Mouse (Mus musculus) fat pad, adult 2 months (tissue): ENCODE measurements around the gene Gpm6b.

ENCODE experiments used
- DNase-seq: peaks from one replicate; pipeline ENCODE4 v3.0.0-alpha.2; 2011; ENCODE audit warnings: low read depth, low spot score; ENCODE audit errors: extremely low read depth

Gpm6b gene

DNA sequence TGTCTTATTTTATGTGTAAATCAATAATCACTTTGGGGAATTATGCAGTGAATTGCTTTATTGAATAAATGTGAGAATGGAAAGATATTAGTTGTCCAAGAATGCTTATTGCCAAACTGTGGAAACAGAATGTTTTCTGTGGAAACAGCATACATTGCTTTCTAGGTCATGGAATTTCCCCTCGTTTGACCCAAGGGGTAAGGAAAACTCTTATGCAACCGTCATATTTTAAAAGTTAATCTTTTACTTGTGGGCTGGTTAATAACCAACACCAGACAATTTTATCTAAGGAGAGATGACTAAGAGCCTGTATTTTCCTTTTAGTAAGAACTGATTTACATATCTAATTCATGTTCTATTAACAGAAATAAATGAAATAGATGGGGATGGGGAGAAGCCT is 64.1 kb downstream of the Gpm6b start:
- no peak for DNase-seq

- DNase-seq, result no peak
These were observed 65.6 kb downstream of the Gpm6b start for GRCm38 (mm10) chrX:166304355-166304754.

GRCm38 (mm10) chrX:166307437-166308222 is 68.9 kb downstream of the Gpm6b start:
- no peak for DNase-seq

GRCm38 (mm10) chrX:166308798-166309197 is 70.1 kb downstream of the Gpm6b start:
- no peak for DNase-seq

GRCm38 (mm10) chrX:166315251-166315650 is 76.5 kb downstream of the Gpm6b start:
- no peak for DNase-seq

DNA sequence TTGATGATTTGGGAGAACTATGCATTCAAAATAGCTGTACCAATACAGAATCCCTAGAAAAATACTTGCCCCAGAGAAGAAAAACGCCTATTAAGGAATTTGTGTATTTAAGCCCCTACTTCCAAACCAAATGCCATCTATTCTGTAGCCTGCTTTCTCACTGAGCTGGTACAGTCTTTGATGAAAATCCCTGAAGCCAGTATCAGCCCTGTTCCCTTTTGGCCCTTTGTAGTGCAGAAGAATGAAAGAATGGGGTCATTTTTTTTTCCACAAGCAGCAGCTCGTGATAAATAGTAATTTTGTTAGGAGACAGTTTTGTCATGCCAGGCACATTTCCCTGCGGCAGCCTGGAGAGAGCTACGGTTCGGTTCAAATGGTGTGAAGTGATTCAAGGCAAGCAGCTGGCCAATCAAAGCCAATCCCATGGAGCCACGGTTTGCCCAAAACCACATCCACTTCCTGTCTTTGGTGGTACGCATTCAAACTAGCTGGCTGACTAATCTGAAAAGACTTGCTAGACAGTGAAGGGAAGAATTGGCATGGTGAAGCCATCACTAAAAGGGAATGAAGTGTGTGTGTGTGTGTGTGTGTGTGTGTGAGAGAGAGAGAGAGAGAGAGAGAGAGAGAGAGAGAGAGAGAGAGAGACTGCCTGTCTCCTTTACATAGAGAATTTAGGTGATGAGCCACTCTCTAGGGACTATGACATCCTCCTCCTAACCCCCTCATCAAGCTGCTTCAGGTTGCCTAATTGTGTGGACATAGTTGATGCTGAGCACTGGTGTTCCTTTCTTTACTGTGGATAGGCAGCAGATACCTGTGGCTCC is 78.1 kb downstream of the Gpm6b start:
- DNase-seq, result no peak

DNA sequence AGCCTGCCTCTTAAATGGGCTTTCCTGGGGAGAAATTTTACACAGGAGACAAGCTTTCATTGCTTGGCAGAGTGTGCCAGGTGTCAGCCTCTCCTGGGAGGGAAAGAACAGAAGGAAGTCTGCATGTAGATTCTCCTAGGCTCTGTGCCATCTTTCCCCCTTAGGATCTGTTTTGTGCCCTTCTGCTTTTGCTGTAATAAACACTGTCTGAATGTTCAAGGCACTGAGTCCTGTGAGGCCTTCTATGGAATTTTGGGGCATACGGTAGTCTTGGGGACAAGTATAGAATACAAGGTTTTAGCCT is 78.6 kb downstream of the Gpm6b start:
- no peak for DNase-seq

- DNase-seq, result no peak
These were observed 84.5 kb downstream of the Gpm6b start for GRCm38 (mm10) chrX:166323226-166323625.

DNA sequence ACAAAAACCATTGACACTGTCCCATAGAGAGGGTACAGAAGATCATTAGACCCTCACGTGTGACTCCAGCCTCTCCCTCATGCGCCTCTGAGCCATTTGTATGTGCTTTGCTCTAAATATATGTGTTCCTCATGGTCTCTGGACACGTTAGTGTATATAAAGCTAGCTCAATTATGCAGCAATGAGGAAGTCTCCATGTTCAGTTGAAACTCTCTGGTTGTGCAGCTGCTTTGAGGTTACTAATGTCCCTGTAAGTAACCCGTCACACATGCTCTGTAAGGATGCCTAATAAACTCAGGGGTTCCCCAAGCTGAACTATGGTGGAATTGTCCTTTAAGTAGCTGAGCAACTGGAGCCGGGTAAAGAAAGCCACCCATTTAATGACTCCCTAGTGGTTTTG is 88.9 kb downstream of the Gpm6b start:
- no peak for DNase-seq

- DNase-seq, result no peak
These were observed 89.6 kb downstream of the Gpm6b start for GRCm38 (mm10) chrX:166328219-166328901.

GRCm38 (mm10) chrX:166328904-166329451 is 90.3 kb downstream of the Gpm6b start:
- no peak for DNase-seq

GRCm38 (mm10) chrX:166334516-166335136 is 95.9 kb downstream of the Gpm6b start:
- DNase-seq, result no peak

- no peak for DNase-seq
These were observed 99.6 kb downstream of the Gpm6b start for GRCm38 (mm10) chrX:166338353-166338752.

GRCm38 (mm10) chrX:166338784-166339520 is 100.2 kb downstream of the Gpm6b start:
- no peak for DNase-seq

DNA sequence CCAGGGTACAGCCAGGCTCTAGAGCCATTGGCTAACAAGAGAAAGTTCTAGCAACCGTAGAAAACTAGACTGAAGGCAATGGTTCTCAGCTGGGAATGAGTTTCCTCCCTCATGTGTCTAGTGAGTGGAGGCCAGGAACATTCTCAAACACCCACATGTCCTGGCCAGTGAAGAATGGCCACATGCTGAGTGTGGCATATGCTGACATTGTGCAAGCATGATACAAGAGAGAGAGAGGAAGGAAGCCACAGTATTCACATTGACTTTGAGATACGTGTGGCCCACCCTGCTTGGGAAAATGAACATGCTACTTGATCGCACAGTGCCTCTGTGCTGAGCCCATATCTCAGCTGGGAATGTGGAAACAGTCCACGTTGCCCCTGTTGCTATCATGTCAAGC is 101.2 kb downstream of the Gpm6b start:
- DNase-seq, result no peak

- no peak for DNase-seq
These were observed 103.1 kb downstream of the Gpm6b start for GRCm38 (mm10) chrX:166341795-166342194.

DNA sequence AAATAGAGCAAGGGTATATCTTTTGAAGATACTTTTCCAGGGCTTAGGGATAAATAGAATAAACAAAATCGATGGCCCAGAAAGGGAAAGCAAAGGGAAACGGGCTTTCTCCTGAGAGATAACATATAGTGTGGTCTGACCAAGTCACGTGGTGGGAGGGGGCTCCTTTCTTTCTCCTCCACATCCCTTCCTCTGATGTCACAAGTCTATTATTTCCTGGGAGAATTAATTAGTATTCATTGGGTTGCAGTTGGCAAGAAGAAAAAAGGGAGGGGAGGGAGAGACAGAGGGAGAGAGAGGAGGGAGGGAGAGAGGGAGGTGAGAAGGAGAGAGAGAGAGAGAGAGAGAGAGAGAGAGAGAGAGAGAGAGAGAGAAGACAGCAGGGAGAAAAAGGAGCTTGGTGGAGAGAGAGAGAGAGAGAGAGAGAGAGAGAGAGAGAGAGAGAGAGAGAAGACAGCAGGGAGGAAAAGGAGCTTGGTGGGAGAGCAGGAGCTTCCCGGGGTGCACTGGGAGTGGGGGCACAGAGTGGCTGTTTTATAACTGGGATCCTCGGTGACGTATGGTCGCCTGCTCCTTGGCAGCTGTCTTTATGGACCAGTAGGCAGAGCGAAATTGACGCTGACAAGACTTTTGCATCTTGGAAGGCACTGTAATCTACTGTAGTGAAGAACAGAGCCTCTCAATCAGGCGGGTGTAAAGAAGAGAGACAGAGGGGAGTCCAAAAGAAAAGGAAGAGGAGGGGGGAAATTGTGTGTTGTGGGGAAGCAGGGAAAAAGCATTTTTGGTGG is 105.7 kb downstream of the Gpm6b start:
- no peak for DNase-seq

DNA sequence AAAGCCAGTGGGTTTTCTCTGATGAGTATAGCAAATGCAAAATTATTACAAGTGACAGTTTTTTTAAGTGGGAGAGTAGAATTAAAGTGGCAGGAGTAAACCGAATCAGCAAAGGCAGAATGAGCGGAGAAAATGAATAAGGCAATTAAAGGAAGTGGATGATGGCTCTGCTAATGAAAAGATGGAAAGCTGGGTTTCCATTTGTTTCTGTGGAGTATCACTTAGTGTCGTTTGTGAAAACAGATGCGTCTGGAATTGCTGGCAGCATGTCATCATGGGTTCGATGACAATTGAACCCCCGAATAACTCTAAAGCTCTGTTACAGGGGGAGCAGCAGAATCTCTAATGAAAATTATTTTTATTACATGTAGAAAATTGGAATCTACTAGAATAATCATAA is 109.4 kb downstream of the Gpm6b start:
- no peak for DNase-seq

GRCm38 (mm10) chrX:166348634-166349033 is 109.9 kb downstream of the Gpm6b start:
- no peak for DNase-seq

- no peak for DNase-seq
These were observed 113.1 kb downstream of the Gpm6b start for GRCm38 (mm10) chrX:166351790-166352189.
